Mouse (Mus musculus): ENCODE data around the gene Crym. TPM values are rescaled to one million over a fixed set of nuclear protein-coding genes. Genes with fewer than 3 reads are reported as not detected.

Gene Crym
- total and polyA plus RNA-seq, 3 experiments: not detected

- Histone ChIP-seq H3K4me1 (ENCODE audit: control insufficient read depth in 1 of 2, insufficient read depth in 2 of 2, low read length in 2 of 2) (no peaks in the 10 kb centered on the region), H3K9ac (ENCODE audit: control insufficient read depth, low read depth, low read length, poor library complexity, severe bottlenecking) (no peak overlapping the region)
Measured at GRCm38 (mm10) chr7:120181401-120182230, 20.3 kb downstream of the Crym start.

GRCm38 (mm10) chr7:120180547-120180946, 21.4 kb downstream of the Crym start:
- H3K9me3 ChIP-seq (replicated peaks; ENCODE audit: insufficient read depth, low read length): no peaks in the 10 kb centered on the region
- no peak overlapping the region for H3K9ac ChIP-seq (ENCODE audit: control insufficient read depth, low read depth, low read length, poor library complexity, severe bottlenecking)
- no peak for DNase-seq (ENCODE audit: low read depth, low spot score)
- H3K4me1 ChIP-seq (ENCODE audit: control insufficient read depth in 1 of 2, insufficient read depth in 2 of 2, low read length in 2 of 2): no peaks in the 10 kb centered on the region
- no peak for TF ChIP-seq ZNF384 (IDR thresholded peaks at IDR 0.05; ENCODE audit: low read depth, low read length)
- no peak for TF ChIP-seq MAFK (IDR thresholded peaks at IDR 0.05; ENCODE audit: borderline replicate concordance, low read depth, low read length)
- TF ChIP-seq GATA1 (IDR thresholded peaks at IDR 0.05; ENCODE audit: low read depth, low read length): no peak
- no peak for TF ChIP-seq SIN3A (IDR thresholded peaks at IDR 0.05; ENCODE audit: low read length)
- TF ChIP-seq USF1 (IDR thresholded peaks at IDR 0.05; ENCODE audit: low read depth, low read length): no peak
- no peak for TF ChIP-seq USF2 (IDR thresholded peaks at IDR 0.05; ENCODE audit: borderline replicate concordance in 1 of 2, insufficient read depth in 1 of 2, low read depth in 1 of 2, low read length in 2 of 2)
- TF ChIP-seq POLR2AphosphoS5 (IDR thresholded peaks at IDR 0.05; ENCODE audit: borderline replicate concordance, low read depth, low read length): no peak
- TF ChIP-seq ZKSCAN1 (IDR thresholded peaks at IDR 0.05; ENCODE audit: low read depth, low read length): no peak
- no peak for TF ChIP-seq EP300 (IDR thresholded peaks at IDR 0.05; ENCODE audit: low read depth in 1 of 2, low read length in 2 of 2)
- TF ChIP-seq CTCF (IDR thresholded peaks at IDR 0.05 in 2 of 3, conservative IDR thresholded peaks at IDR 0.05 in 1 of 3; ENCODE audit: control insufficient read depth in 1 of 3, insufficient read depth in 1 of 3, low read depth in 2 of 3, low read length in 3 of 3, poor library complexity in 1 of 3, severe bottlenecking in 1 of 3): no peak
- TF ChIP-seq NELFE (IDR thresholded peaks at IDR 0.05; ENCODE audit: low read depth, low read length): no peak
- TF ChIP-seq MYC (IDR thresholded peaks at IDR 0.05; ENCODE audit: low read depth, low read length): no peak
- no peak overlapping the region for H3K4me3 ChIP-seq (ENCODE audit: control insufficient read depth in 1 of 2, insufficient read depth in 1 of 2, low read depth in 2 of 2, low read length in 2 of 2)
- no peaks in the 10 kb centered on the region for H3K79me2 ChIP-seq (ENCODE audit: control insufficient read depth, insufficient read depth, low read length, poor library complexity)
- no peaks in the 10 kb centered on the region for H3K27me3 ChIP-seq (ENCODE audit: control insufficient read depth in 1 of 2, insufficient read depth in 2 of 2, low read length in 2 of 2)
- no peaks in the 10 kb centered on the region for H3K36me3 ChIP-seq (ENCODE audit: control insufficient read depth in 1 of 2, insufficient read depth in 2 of 2, low read length in 2 of 2)
- no peak overlapping the region for H3K27ac ChIP-seq (ENCODE audit: control insufficient read depth, low read depth, low read length)

More at GRCm38 (mm10) chr7:120181401-120182230, 20.3 kb downstream of the Crym start:
- no peak for TF ChIP-seq MYC (IDR thresholded peaks at IDR 0.05; ENCODE audit: low read depth, low read length)
- no peaks in the 10 kb centered on the region for H3K9me3 ChIP-seq (replicated peaks; ENCODE audit: insufficient read depth, low read length)
- no peaks in the 10 kb centered on the region for H3K36me3 ChIP-seq (ENCODE audit: control insufficient read depth in 1 of 2, insufficient read depth in 2 of 2, low read length in 2 of 2)
- no peak overlapping the region for H3K27ac ChIP-seq (ENCODE audit: control insufficient read depth, low read depth, low read length)
- no peaks in the 10 kb centered on the region for H3K79me2 ChIP-seq (ENCODE audit: control insufficient read depth, insufficient read depth, low read length, poor library complexity)
- DNase-seq (ENCODE audit: low read depth, low spot score): no peak
- no peak overlapping the region for H3K4me3 ChIP-seq (ENCODE audit: control insufficient read depth in 1 of 2, insufficient read depth in 1 of 2, low read depth in 2 of 2, low read length in 2 of 2)
- H3K27me3 ChIP-seq (ENCODE audit: control insufficient read depth in 1 of 2, insufficient read depth in 2 of 2, low read length in 2 of 2): no peaks in the 10 kb centered on the region

DNA sequence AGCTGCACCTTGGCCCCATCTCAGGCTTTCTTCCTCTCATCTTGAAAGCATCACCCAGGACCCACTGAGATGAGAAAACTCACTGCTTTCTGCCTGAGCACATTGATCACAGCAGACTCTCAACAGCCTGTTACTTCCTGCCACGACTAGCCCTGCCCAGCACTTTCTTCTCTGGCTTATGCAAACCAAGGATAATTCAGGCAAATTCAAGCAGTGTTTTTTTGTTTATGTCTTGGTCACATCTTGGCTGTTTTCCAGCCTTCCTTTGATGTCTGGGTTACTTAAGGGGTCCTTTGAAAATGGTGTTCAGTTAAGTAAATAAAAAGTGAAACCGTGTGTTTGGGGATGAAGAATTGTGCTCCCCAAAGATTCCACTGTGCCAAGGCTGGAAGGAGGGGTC, 23.0 kb downstream of the Crym start:
- Histone ChIP-seq H3K27me3 (ENCODE audit: control insufficient read depth in 1 of 2, insufficient read depth in 2 of 2, low read length in 2 of 2) (no peaks in the 10 kb centered on the region), H3K36me3 (ENCODE audit: control insufficient read depth in 1 of 2, insufficient read depth in 2 of 2, low read length in 2 of 2) (no peaks in the 10 kb centered on the region), H3K79me2 (ENCODE audit: control insufficient read depth, insufficient read depth, low read length, poor library complexity) (no peaks in the 10 kb centered on the region), H3K4me3 (ENCODE audit: control insufficient read depth in 1 of 2, insufficient read depth in 1 of 2, low read depth in 2 of 2, low read length in 2 of 2) (no peak overlapping the region), H3K9me3 (replicated peaks; ENCODE audit: insufficient read depth, low read length) (no peaks in the 10 kb centered on the region), H3K27ac (ENCODE audit: control insufficient read depth, low read depth, low read length) (no peak overlapping the region), H3K4me1 (ENCODE audit: control insufficient read depth in 1 of 2, insufficient read depth in 2 of 2, low read length in 2 of 2) (no peaks in the 10 kb centered on the region), H3K9ac (ENCODE audit: control insufficient read depth, low read depth, low read length, poor library complexity, severe bottlenecking) (no peak overlapping the region)
- DNase-seq (ENCODE audit: low read depth, low spot score): no peak
- no peak for TF ChIP-seq TCF12 (IDR thresholded peaks at IDR 0.05; ENCODE audit: low read depth, low read length)
- TF ChIP-seq USF2 (IDR thresholded peaks at IDR 0.05; ENCODE audit: borderline replicate concordance in 1 of 2, insufficient read depth in 1 of 2, low read depth in 1 of 2, low read length in 2 of 2): no peak
- TF ChIP-seq MAFK (IDR thresholded peaks at IDR 0.05; ENCODE audit: borderline replicate concordance, low read depth, low read length): no peak
- no peak for TF ChIP-seq ELF1 (IDR thresholded peaks at IDR 0.05; ENCODE audit: low read depth, low read length)
- TF ChIP-seq NELFE (IDR thresholded peaks at IDR 0.05; ENCODE audit: low read depth, low read length): no peak
- no peak for TF ChIP-seq MYB (IDR thresholded peaks at IDR 0.05; ENCODE audit: low read depth, low read length)
- TF ChIP-seq POLR2AphosphoS2 (IDR thresholded peaks at IDR 0.05; ENCODE audit: low read length): no peak
- no peak for TF ChIP-seq ZC3H11A (IDR thresholded peaks at IDR 0.05; ENCODE audit: low read depth, low read length)
- no peak for TF ChIP-seq RCOR1 (IDR thresholded peaks at IDR 0.05; ENCODE audit: low read depth, low read length)
- TF ChIP-seq EP300 (IDR thresholded peaks at IDR 0.05; ENCODE audit: low read depth in 1 of 2, low read length in 2 of 2): no peak
- no peak for TF ChIP-seq MXI1 (IDR thresholded peaks at IDR 0.05; ENCODE audit: low read depth, low read length)
- no peak for TF ChIP-seq CHD2 (IDR thresholded peaks at IDR 0.05; ENCODE audit: low read length)
- no peak for TF ChIP-seq E2F4 (IDR thresholded peaks at IDR 0.05; ENCODE audit: borderline replicate concordance, low read depth, low read length)
- TF ChIP-seq MAZ (IDR thresholded peaks at IDR 0.05; ENCODE audit: low read depth, low read length): no peak
- no peak for TF ChIP-seq GATA1 (IDR thresholded peaks at IDR 0.05; ENCODE audit: low read depth, low read length)
- TF ChIP-seq UBTF (IDR thresholded peaks at IDR 0.05; ENCODE audit: borderline replicate concordance, insufficient read depth, low read depth, low read length): no peak

Measured in MEL (cell line).